Mouse (Mus musculus): ENCODE data around the gene Tia1.
"Not testable (repeated sequence)": the region's sequence is repeated elsewhere in the genome, so short reads cannot be mapped to it uniquely, and the experiment has no call there.

Tia1 gene

GRCm38 (mm10) chr6:86404100-86404861 is at the start of gene Tia1:
Tia1 (plus strand) TSS chr6:86404219.
- peak; percentile 98 for DNase-seq (ENCODE audit: low read depth)

GRCm38 (mm10) chr6:86354948-86355347 is 49.1 kb upstream of the Tia1 start:
- DNase-seq (ENCODE audit: low read depth): no peak

GRCm38 (mm10) chr6:86356956-86357355 is 47.1 kb upstream of the Tia1 start:
- DNase-seq (ENCODE audit: low read depth): no peak

- DNase-seq (ENCODE audit: low read depth): no peak
Observed at GRCm38 (mm10) chr6:86360691-86361090, 43.3 kb upstream of the Tia1 start.

- peak; percentile 22 for DNase-seq (ENCODE audit: low read depth)
Observed at GRCm38 (mm10) chr6:86361373-86361772, 42.6 kb upstream of the Tia1 start.

- peak; percentile 89 for DNase-seq (ENCODE audit: low read depth)
Observed at GRCm38 (mm10) chr6:86364442-86365141, 39.4 kb upstream of the Tia1 start.

GRCm38 (mm10) chr6:86365371-86366124 is 38.5 kb upstream of the Tia1 start, which contains the start of gene Fam136a:
Fam136a (plus strand) TSS chr6:86365646.
- DNase-seq (ENCODE audit: low read depth): peak; percentile 98

- DNase-seq (ENCODE audit: low read depth): no peak
Observed at GRCm38 (mm10) chr6:86366125-86366852, 37.7 kb upstream of the Tia1 start.

- no peak for DNase-seq (ENCODE audit: low read depth)
Observed at GRCm38 (mm10) chr6:86366853-86367249, 37.2 kb upstream of the Tia1 start.

- no peak for DNase-seq (ENCODE audit: low read depth)
Observed at GRCm38 (mm10) chr6:86368479-86368878, 35.5 kb upstream of the Tia1 start.

GRCm38 (mm10) chr6:86370093-86370713 is 33.8 kb upstream of the Tia1 start:
- peak; percentile 70 for DNase-seq (ENCODE audit: low read depth)

GRCm38 (mm10) chr6:86370764-86371339 is 33.2 kb upstream of the Tia1 start, which contains the start of gene Snrpg:
Snrpg (plus strand) TSS chr6:86371304.
- no peak for DNase-seq (ENCODE audit: low read depth)

- peak; percentile 97 for DNase-seq (ENCODE audit: low read depth)
Observed at GRCm38 (mm10) chr6:86371340-86371911, 32.6 kb upstream of the Tia1 start.

GRCm38 (mm10) chr6:86371950-86372516 is 32.0 kb upstream of the Tia1 start:
- no peak for DNase-seq (ENCODE audit: low read depth)

- no peak for DNase-seq (ENCODE audit: low read depth)
Observed at GRCm38 (mm10) chr6:86373556-86373955, 30.5 kb upstream of the Tia1 start.

GRCm38 (mm10) chr6:86378341-86378740 is 25.7 kb upstream of the Tia1 start:
- no peak for DNase-seq (ENCODE audit: low read depth)

- not testable (repeated sequence) for DNase-seq (ENCODE audit: low read depth)
Observed at GRCm38 (mm10) chr6:86380112-86380511, 23.9 kb upstream of the Tia1 start.

GRCm38 (mm10) chr6:86382551-86382950 is 21.5 kb upstream of the Tia1 start:
- no peak for DNase-seq (ENCODE audit: low read depth)

- no peak for DNase-seq (ENCODE audit: low read depth)
Observed at GRCm38 (mm10) chr6:86383370-86383769, 20.6 kb upstream of the Tia1 start.

GRCm38 (mm10) chr6:86384692-86385091 is 19.3 kb upstream of the Tia1 start:
- DNase-seq (ENCODE audit: low read depth): no peak

Data from induced T-regulatory cell, adult 2 months (primary cell).